Mouse (Mus musculus): ENCODE results near the gene Pfdn2. TPM values are rescaled to one million over a fixed set of nuclear protein-coding genes. Genes with fewer than 3 reads are reported as not detected.
"Not testable (repeated sequence)": the region's sequence is repeated elsewhere in the genome, so short reads cannot be mapped to it uniquely, and the experiment has no call there.

The Pfdn2 gene
- total RNA-seq (2021) = 10 to 100 TPM; 76.2 to 80.2 TPM

DNA sequence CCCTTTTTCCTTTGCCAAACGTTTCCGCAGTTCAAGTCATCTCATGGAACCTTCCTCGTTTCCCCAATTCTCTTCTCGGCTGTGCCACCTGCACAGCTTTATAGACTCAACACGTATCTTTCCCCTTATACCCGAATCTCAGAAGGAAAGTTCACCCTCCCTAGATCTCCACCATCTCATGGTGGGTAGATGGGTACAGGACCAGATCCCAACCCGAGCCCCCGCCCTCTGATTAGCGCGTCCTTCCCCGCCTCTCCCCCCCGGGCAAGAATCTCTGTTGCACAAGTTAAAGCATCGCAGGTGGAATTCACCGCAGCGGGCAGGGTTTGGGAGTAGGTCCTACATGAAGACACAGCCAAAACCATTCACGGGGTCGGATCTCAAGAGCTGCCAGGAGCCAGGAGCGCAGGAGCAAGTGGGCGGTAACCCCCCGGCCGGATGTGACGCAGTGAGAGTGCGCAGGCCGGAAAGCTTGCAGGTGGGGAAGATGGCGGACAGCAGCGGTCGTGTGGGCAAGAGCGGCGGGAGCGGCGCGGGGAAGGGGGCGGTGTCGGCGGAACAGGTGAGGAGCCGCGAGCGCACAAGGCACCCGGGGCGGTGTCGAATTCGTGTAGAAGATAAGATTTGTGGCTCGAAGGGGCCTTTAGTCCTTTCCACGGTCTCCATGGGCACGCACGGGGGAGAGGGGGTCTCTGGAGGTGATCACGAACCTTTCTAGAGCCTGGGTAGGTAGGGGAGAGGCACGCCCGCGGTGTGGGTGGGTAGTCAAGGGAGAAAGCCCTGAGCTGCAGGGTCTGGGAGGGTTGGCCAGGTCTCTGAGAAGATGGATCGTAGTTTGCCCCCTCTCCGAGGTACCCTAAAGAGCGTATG lies at the start of gene Pfdn2, which contains the start of gene Nit1:
Pfdn2 (plus strand) TSS at position 446 of the 870 bp plus-strand sequence.
Nit1 (minus strand) TSS at position 422 of the 870 bp plus-strand sequence.
- DNase-seq = peak; percentile 92

DNA sequence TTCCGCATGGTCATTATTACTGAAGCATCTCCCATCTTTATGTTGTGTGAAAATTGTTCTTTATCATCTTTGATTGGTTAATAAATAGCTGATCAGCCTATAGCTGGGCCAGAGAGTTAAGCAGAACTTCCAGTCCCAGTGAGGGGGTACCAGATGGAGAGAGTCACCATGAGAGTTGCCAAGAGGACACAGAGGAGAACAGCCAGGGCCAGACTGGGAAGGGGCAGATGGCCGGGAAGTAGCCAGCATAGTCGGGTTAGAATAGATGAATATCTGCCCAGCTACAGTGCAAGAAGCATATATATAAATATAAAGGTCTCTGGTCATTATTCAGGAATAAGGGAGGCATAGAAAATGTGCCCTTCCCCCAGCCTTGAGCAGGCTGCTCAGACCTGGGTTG lies 47.2 kb upstream of the Pfdn2 start:
- DNase-seq = no peak

- not testable (repeated sequence) for DNase-seq
Measured at GRCm38 (mm10) chr1:171306157-171306556, 39.3 kb upstream of the Pfdn2 start.

- no peak for DNase-seq
Measured at GRCm38 (mm10) chr1:171309321-171309720, 36.1 kb upstream of the Pfdn2 start.

- no peak for DNase-seq
Measured at GRCm38 (mm10) chr1:171319748-171320147, 25.7 kb upstream of the Pfdn2 start.

DNA sequence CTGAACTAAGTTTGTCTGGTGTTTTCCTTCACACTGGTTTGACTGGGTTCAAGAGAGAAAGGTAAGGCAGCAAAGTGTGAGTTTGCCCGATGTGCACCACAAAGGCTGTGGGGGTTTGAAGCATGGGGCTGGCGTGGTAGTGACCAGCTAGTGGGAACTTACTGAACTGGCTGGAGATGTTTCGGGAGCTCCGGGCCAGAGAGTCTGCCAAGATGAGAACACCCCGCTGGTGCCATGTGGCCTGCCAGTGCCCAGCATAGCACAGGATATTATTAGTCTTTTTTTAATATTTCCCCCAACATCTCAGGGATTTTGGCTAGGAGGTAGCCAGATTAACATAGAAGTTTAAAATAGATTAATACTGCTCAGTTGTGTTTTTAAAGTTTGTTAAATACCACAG lies 25.3 kb upstream of the Pfdn2 start:
- no peak for DNase-seq

DNA sequence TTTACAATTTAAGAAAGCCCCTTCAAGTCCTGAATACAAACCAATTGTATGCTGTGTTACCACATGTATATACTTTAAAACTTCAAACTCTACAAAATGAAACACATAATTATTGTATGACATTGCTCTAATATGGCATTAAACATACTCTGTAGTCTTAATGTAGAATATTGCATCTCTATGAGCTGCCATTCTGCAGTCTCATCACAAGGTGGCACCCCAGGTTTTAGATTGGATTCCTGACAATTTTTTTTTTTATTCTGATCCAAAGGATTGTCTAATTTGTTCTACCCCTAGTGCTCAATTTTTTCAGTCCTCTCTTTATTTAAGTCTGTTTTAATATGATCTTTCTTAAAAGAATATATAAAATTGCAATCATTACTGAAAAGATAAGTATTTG lies 24.1 kb upstream of the Pfdn2 start:
- DNase-seq = peak; percentile 35

GRCm38 (mm10) chr1:171322012-171322411 lies 23.5 kb upstream of the Pfdn2 start:
- no peak for DNase-seq

GRCm38 (mm10) chr1:171325571-171325970 lies 19.9 kb upstream of the Pfdn2 start:
- no peak for DNase-seq

DNA sequence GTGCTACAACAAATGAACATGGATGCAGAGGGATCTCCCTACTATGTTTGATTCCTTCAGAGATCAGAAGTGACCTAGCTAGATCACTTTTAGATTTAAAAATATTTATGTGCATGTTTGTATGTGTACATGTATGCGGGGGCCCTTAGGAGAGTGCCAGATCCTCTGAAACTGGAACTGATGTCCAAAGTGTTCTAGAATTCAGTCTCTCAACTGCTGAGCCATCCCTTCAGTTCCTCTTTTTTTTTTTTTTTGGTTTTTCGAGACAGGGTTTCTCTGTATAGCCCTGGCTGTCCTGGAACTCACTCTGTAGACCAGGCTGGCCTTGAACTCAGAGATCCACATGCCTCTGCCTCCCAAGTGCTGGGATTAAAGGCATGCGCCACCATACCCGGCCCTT lies 18.9 kb upstream of the Pfdn2 start:
- not testable (repeated sequence) for DNase-seq

- DNase-seq = no peak
Measured at GRCm38 (mm10) chr1:171328244-171328643, 17.2 kb upstream of the Pfdn2 start.

GRCm38 (mm10) chr1:171328839-171329432 lies 16.5 kb upstream of the Pfdn2 start, which contains the start of gene Dedd:
Gene Dedd, plus strand, starts transcription at chr1:171329145.
- DNase-seq = peak; percentile 91

GRCm38 (mm10) chr1:171329433-171330215 lies 15.8 kb upstream of the Pfdn2 start:
- peak; percentile 86 for DNase-seq

DNA sequence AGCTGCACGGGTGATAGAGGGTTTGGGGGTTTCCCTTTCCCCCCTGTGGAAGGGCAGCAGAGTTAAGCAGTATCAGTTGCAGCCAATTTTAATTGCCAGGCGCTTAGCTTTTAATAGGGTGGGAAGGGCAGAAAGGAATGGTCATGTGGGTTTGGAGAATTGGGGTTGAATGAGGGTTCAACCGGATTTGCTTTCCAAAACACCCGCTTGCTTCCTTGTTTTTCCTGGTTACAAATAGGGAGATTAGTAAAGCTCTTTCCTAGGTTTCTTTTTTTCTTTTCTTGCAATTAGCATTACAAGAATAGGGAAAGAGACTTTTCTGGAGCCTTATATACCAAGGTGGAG lies 15.3 kb upstream of the Pfdn2 start:
- DNase-seq = no peak

GRCm38 (mm10) chr1:171342262-171343207 lies 2.9 kb upstream of the Pfdn2 start:
- DNase-seq = no peak

GRCm38 (mm10) chr1:171343922-171344677 lies 1.4 kb upstream of the Pfdn2 start:
- peak; percentile 40 for DNase-seq

GRCm38 (mm10) chr1:171344715-171345114 lies 755 bp upstream of the Pfdn2 start:
- no peak for DNase-seq

DNA sequence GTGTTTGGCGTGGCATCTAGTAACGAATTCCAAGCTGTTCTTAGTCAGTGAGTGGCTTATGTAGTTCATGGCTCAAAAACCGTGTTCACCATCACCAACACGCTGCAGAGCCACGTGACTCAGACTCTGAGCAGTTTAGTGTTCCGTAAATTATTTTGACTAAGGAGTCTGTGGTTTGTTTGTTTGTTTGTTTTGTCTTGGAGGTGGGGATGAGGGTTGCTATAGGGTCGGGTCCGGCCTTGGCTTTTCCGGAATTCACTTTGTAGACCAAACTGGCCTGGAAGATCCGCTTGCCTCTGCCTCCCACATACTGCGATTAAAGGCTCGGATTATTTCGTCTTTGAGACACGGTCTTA lies 603 bp downstream of the Pfdn2 start:
- no peak for DNase-seq

GRCm38 (mm10) chr1:171348665-171349064 lies 3.2 kb downstream of the Pfdn2 start:
- no peak for DNase-seq

GRCm38 (mm10) chr1:171349210-171349609 lies 3.7 kb downstream of the Pfdn2 start:
- no peak for DNase-seq

DNA sequence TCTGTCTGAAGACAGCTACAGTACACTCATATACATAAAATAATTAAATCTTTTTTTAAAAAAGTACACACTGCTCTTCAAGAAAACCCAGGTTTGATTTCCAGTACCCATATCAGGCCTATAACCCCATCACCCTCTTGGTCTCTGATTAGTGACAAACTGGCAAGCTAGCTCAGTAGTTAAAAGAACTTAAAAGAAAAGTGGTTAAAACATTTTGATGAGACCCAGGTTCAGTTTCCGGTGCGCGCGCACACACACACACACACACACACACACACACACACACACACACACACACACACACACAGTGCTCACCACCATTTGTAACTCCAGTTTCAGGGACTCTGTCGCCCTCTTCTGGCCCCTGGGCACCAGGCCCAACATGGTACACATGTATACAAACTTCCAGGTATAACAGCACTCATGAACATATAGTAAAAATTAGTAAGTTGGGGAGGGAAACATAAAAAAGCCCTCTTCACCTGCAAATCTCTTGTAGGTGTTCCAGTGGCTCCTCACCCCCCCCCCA lies 10.4 kb downstream of the Pfdn2 start:
- DNase-seq = peak; percentile 32
